Mouse (Mus musculus) liver, postnatal 0 days (tissue): Measurements from ENCODE around the gene Dpm2. TPM values are rescaled to one million over a fixed set of nuclear protein-coding genes. Genes with fewer than 3 reads are reported as not detected.

Experiments
- ATAC-seq: fragments of 200-750 bp; cut with Nextera tagmentation; 2 replicates; pipeline ENCODE4 v1.8.0; 2017; ENCODE audit warnings: mild to moderate bottlenecking, moderate library complexity
- DNase-seq: peaks from one replicate; pipeline ENCODE4 v3.0.0-alpha.2; 2016
- H3K27ac ChIP-seq: fragments of 300-500 bp; sonication (generic); 2 replicates; pipeline ENCODE4 v1.5.1; 2014; ENCODE audit warnings: antibody characterized with exemption, moderate library complexity, mild to moderate bottlenecking, low read depth
- H3K27me3 ChIP-seq: fragments of 300-500 bp; sonication (generic); 2 replicates; pipeline ENCODE4 v1.6.1; 2014; ENCODE audit warnings: low read length, control low read depth, mixed read lengths; ENCODE audit not compliant: insufficient read depth
- H3K36me3 ChIP-seq: fragments of 300-500 bp; sonication (generic); replicated peaks from 2 replicates; pipeline ENCODE4 v1.6.1; 2014; ENCODE audit warnings: mild to moderate bottlenecking, control low read depth, low read length, moderate library complexity, mixed read lengths; ENCODE audit not compliant: insufficient read depth
- H3K4me1 ChIP-seq: fragments of 300-500 bp; sonication (generic); 2 replicates; pipeline ENCODE4 v1.6.1; 2014; ENCODE audit warnings: antibody characterized with exemption, mild to moderate bottlenecking, control low read depth; ENCODE audit not compliant: insufficient read depth
- H3K4me2 ChIP-seq: fragments of 300-500 bp; sonication (generic); 2 replicates; pipeline ENCODE4 v1.6.1; 2014; ENCODE audit warnings: low read depth, mild to moderate bottlenecking, low read length, moderate library complexity, mixed read lengths
- H3K4me3 ChIP-seq: fragments of 300-500 bp; sonication (generic); 2 replicates; pipeline ENCODE4 v1.5.1; 2014; ENCODE audit warnings: low read depth, low read length
- H3K9ac ChIP-seq: fragments of 300-500 bp; sonication (generic); replicated peaks from 2 replicates; pipeline ENCODE4 v1.6.1; 2014; ENCODE audit warnings: mild to moderate bottlenecking, moderate library complexity
- H3K9me3 ChIP-seq: fragments of 300-500 bp; sonication (generic); 2 replicates; pipeline ENCODE4 v1.6.1; 2016; ENCODE audit warnings: mild to moderate bottlenecking, control low read depth, low read length, mixed read lengths
- CTCF ChIP-seq: sonication (generic); IDR thresholded peaks from 2 replicates; pipeline ENCODE4 v1.5.1; 2016; ENCODE audit warnings: antibody characterized with exemption, low read depth
- EP300 ChIP-seq: IDR thresholded peaks from 2 replicates; pipeline ENCODE4 v1.6.1; 2016; ENCODE audit warnings: antibody characterized with exemption, low read depth, mild to moderate bottlenecking
- WGBS: fragments of 180-500 bp; shearing (Covaris S2); extraction: QIAGEN DNeasy Blood & Tissue Kit; methylation state at CpG from one replicate; pipeline ENCODE4 v1.1.7; 2014; ENCODE audit not compliant: insufficient replicate concordance; 5-methylcytosine and 5-hydroxymethylcytosine counted together
- polyA plus RNA-seq: library from polyadenylated mRNA; unstranded; fragments of >200 nt; fragmentation: Nextera tagmentation; extraction: Ambion mirVana; gene quantifications from 2 replicates; pipeline ENCODE4 v1.2.1, GENCODE M21; 2015

The Dpm2 gene
- polyA plus RNA-seq, 1 experiment from 2014 or later, result 41.7 TPM

DNA sequence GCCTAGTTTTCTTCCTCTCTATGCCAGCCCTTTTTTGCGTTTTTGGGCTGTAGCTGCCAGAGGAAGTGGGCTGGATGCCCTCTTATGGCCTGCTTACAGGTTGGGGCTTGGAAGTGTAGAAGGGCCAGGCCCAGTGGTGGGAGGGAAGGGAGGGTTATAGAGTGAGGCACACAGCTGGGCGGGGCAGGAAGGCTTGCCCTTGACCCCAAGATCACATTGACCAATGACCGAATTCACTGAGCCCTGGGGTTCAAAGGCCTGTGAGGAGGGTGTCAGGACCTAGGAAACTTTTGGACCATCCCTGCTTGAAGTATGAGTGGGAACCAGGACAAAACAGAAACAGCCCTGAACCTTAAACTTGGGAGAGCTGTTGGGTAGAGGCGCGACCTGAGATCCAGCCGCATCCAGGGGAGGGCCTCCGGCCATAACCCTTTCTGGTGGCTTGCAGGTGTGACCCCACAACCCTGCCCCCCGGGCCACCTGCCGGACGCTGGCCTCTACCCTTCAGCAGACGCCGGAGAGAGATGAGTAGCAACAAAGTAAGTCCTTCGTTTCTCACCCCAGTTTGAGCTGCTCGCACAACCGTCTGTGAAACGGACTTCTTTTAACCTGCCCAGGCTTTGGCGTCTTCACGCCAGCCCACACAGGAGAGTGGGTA lies 38.2 kb downstream of the Dpm2 start:
- Histone ChIP-seq H3K27me3 (no peaks in the 10 kb centered on the region), H3K4me2 (peak overlapping the region; percentile 91), H3K4me1 (peaks cover 45% of the 10 kb centered on the region), H3K27ac (peak overlapping the region; percentile 93), H3K36me3 (no peaks in the 10 kb centered on the region; the same call in 1 of the 2 replicates), H3K4me3 (peak overlapping the region; percentile 67), H3K9ac (peak overlapping the region; percentile 41), H3K9me3 (no peaks in the 10 kb centered on the region)
- 44% methylated on average over 18 of the region's 18 CpGs for WGBS
- no peak for TF ChIP-seq EP300
- TF ChIP-seq CTCF, result no peak
- DNase-seq, result no peak
- ATAC-seq, result peak; percentile 75

DNA sequence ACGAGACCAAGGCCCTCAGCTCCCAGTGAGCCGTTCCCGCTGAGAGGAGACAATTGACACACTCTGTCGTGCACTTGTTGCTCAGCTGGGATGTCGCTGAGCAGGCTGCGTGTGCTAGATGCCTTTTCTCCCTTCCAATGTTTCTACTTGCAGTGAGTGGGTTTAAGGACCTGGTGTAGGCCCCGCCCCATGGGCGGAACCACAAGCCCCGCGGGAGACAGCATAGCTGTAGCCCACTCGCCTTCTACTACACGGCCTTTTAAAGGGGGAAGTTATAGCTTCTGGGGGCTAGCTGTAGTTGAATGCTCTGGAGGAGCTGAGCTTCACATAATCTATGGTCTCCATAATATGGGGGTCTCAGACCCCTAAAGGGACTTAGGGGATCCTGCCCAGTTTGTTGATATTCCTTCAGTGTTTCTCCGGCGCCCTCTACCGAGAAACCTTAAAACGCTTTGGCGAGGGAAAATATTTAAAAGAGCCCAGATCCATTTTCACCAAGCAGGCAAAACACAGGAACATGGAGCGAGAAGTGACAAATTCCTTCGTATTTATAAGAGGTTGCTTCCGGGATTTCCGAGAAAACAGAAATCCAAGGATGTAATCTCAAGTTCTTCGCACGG lies 40.1 kb downstream of the Dpm2 start:
- 18% methylated on average over 23 of the region's 23 CpGs for WGBS
- Histone ChIP-seq H3K27me3 (no peaks in the 10 kb centered on the region), H3K36me3 (peaks cover 9% of the 10 kb centered on the region), H3K4me2 (peak overlapping the region; percentile 91), H3K9me3 (no peaks in the 10 kb centered on the region), H3K4me1 (peaks cover 45% of the 10 kb centered on the region), H3K9ac (0 out of 2 replicates have a peak overlapping the region, but pooled peaks have one; percentile 39), H3K4me3 (peak overlapping the region; percentile 32), H3K27ac (0 out of 2 replicates have a peak overlapping the region, but pooled peaks have one; percentile 93)
- no peak for TF ChIP-seq EP300
- TF ChIP-seq CTCF, result peak; percentile 56
- ATAC-seq, result no peak
- peak; percentile 65 for DNase-seq

DNA sequence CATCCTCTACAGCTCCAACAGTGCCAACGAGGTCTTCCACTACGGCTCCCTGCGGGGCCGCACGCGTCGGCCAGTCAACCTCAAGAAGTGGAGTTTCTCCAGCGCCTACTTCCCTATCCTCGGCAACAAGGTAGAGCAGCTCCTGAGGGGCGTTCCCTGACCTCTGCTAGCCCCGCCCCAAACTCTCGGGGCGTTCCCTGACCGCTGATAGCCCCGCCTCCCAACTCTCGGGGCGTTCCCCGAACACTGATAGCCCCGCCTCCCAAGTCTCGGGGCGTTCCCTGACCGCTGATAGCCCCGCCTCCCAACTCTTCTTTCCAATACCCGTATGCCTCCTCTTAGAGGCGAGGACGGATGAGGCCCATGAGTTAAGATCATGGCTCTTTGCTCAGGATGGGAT lies 41.6 kb downstream of the Dpm2 start:
- peak; percentile 56 for DNase-seq
- whole genome bisulfite sequencing, result 80% methylated on average over 26 of the region's 26 CpGs
- Histone ChIP-seq H3K4me2 (no peak overlapping the region), H3K27me3 (no peaks in the 10 kb centered on the region), H3K4me1 (peaks cover 38% of the 10 kb centered on the region), H3K36me3 (peaks cover 15% of the 10 kb centered on the region), H3K9ac (no peak overlapping the region), H3K4me3 (no peak overlapping the region), H3K9me3 (no peaks in the 10 kb centered on the region), H3K27ac (no peak overlapping the region)
- no peak for ATAC-seq
- TF ChIP-seq EP300, result no peak
- no peak for TF ChIP-seq CTCF

DNA sequence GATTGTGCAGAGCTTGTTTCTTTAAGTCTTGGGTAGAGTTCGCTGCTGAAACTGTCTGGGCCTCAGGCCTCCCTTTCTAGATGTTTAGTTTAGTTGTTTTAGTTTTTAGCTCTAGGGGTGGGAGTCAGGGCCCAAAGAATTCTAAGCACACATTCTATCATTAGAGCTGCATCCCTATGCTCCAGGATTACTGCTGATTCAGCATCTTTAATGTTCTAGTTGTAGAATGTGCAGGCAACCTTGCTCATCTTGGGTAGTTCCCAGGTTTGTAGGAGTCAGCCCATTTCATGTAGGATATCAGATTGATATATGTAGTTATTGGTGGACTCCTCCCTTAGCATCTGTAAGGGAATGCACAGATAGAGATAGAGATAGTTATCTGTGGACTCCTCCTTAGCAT lies 46.5 kb downstream of the Dpm2 start:
- Histone ChIP-seq H3K4me3 (no peak overlapping the region), H3K9me3 (peaks cover 3% of the 10 kb centered on the region), H3K4me2 (no peak overlapping the region), H3K27ac (no peak overlapping the region), H3K4me1 (peaks cover 12% of the 10 kb centered on the region), H3K27me3 (no peaks in the 10 kb centered on the region), H3K36me3 (peaks cover 29% of the 10 kb centered on the region), H3K9ac (no peak overlapping the region)
- WGBS, result 85% methylated on average over 1 of the region's 1 CpGs
- DNase-seq (no peak), ATAC-seq (no peak)
- TF ChIP-seq CTCF (no peak), EP300 (no peak)

DNA sequence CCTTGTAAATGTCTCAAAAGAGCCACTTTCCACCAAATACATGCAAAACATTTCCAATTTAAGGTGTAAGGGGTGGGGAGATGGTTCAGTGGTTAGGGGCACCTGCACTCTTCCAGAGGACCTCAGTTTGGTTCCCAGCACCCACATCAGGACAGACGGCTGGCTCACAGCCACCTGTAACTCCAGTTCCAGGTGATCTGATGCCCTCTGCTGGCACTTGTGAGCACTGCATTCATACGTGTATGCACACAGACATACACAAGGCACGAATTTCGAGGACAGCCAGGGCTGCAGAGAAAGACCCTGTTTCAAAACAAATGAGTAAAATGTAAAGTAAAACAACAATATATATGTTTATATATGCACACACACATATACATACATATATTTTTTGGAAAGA lies 46.9 kb downstream of the Dpm2 start:
- Histone ChIP-seq H3K9ac (no peak overlapping the region), H3K27me3 (no peaks in the 10 kb centered on the region), H3K4me1 (peaks cover 12% of the 10 kb centered on the region), H3K27ac (no peak overlapping the region), H3K9me3 (peaks cover 3% of the 10 kb centered on the region), H3K36me3 (peaks cover 29% of the 10 kb centered on the region), H3K4me2 (no peak overlapping the region), H3K4me3 (no peak overlapping the region)
- WGBS, result 89% methylated on average over 4 of the region's 4 CpGs
- ATAC-seq, result no peak
- DNase-seq, result no peak
- no peak for TF ChIP-seq EP300
- TF ChIP-seq CTCF, result peak; percentile 53

DNA sequence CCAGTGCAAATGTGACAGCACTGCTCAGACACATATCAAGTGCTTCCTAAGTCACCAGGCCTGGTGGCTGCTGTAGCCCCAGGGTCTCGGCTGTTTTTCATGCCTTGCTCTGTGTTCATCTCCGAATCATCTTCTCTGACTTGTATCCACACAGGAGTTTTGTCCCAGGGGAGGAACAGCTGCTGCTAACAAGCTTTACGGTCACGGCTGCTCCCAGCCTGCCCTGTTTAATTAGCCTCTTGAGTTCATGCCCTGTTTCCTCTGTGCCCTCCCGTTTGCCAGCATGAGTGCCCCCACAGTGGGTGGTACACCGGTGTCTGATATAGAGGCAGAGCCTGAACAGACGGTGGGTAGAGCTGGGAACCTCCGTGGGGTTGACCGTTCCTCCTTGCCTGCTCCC lies 47.4 kb downstream of the Dpm2 start:
- no peak overlapping the region for H3K4me3 ChIP-seq
- no peaks in the 10 kb centered on the region for H3K27me3 ChIP-seq
- TF ChIP-seq CTCF (no peak), EP300 (no peak)
- no peak overlapping the region for H3K27ac ChIP-seq
- DNase-seq (no peak), ATAC-seq (no peak)
- H3K9ac ChIP-seq, result no peak overlapping the region
- H3K4me1 ChIP-seq, result peaks cover 12% of the 10 kb centered on the region
- no peak overlapping the region for H3K4me2 ChIP-seq
- peaks cover 3% of the 10 kb centered on the region for H3K9me3 ChIP-seq
- 85% methylated on average over 9 of the region's 9 CpGs for WGBS
- peaks cover 29% of the 10 kb centered on the region for H3K36me3 ChIP-seq
